Mouse (Mus musculus) gastrocnemius, adult 18-20 months (tissue): Measurements from ENCODE around the gene Prickle4. TPM values are rescaled to one million over a fixed set of nuclear protein-coding genes. Genes with fewer than 3 reads are reported as not detected.
"Not testable (repeated sequence)": the region's sequence is repeated elsewhere in the genome, so short reads cannot be mapped to it uniquely, and the experiment has no call there.

ENCODE experiments used
- DNase-seq: peaks from one replicate; pipeline ENCODE4 v3.0.0; 2021; ENCODE audit warnings: low spot score
- total RNA-seq, 2 experiments: library from RNA; stranded (reverse); gene quantifications; 2 replicates each; pipeline ENCODE4 v1.2.3; 2021

Prickle4 gene
- total RNA-seq, 2 experiments from 2014 or later, result 2.3 to 2.6 TPM

DNA sequence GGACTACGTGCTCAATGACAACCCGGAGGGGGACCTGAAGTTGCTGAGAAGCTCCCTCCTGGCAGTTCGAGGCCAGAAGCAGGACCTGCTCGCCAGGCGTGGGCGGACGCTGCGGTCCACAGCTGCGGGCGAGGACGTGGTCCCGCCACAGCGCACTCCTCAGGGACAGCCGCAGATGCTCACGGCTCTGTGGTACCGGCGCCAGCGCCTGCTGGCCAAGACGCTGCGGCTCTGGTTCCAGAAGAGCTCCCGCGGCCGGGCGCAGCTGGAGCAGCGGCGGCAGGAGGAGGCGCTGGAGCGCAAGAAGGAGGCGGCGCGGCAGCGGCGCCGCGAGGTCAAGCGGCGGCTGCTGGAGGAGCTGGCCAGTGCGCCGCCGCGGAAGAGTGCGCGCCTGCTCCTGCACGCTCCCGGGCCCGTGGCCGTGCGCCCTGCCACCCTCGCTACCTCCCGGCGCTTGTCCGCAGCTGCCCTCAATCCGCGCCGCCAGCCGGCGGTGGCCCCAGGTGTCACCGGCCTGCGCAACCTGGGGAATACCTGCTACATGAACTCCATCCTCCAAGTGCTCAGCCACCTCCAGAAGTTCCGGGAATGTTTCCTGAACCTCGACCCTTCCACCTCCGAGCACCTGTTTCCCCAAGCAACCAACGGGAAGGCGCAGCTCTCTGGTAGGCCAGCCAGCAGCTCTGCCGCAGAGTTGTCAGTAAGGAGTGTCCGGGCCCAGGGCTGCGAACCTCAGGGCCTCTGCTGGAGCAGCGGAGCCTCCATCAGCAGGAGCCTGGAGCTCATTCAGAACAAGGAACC is 22.0 kb downstream of the Prickle4 start:
- peak; percentile 67 for DNase-seq

DNA sequence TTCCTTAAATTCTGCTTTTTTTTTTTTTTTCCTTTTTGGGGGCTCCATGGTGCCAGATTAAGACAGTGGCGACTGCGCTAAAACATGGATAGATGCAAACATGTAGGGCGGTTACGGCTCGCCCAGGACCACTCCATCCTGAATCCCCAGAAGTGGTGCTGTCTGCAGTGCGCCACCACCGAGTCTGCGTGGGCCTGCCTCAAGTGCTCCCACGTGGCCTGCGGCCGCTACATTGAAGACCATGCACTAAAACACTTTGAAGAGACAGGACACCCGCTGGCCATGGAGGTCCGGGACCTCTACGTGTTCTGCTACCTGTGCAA is 22.6 kb downstream of the Prickle4 start:
- DNase-seq, result no peak

DNA sequence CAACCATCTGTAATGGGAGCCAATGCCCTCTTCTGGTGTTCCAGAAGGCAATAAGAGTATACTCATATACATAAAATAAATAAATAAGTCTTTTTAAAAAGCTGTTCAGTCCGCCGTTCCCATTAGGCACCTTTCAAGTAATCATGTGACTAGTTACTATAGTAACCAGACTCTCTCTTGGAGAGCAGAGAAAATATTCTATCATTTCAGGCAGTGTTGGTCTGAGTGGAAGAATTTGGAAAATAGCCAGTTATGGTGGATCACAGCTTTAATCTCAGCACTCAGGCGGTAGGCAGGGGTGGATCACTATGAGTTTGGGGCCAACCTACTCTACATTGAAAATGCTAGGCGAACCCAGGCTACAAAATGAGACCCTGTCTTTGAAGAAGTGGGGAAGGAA is 25.4 kb downstream of the Prickle4 start:
- no peak for DNase-seq

DNA sequence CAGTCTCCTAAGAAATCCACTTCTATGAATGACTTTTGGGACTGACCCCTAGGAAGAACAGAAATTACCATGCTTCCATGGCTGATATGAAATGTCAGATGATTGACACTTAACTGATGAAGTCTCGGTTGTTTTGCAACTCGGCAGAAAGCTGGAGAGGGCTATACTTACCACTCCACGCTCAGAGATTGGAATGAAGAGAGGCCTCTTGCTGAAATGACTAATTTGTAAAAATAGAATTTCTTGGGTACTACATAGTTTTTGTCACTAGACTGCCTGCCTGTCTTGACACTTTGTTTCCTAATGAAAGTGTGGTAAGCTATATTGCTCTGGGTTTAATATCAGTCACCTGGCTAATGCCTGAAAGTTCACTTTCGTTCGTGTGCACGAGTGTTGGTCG is 30.1 kb downstream of the Prickle4 start:
- DNase-seq, result no peak

DNA sequence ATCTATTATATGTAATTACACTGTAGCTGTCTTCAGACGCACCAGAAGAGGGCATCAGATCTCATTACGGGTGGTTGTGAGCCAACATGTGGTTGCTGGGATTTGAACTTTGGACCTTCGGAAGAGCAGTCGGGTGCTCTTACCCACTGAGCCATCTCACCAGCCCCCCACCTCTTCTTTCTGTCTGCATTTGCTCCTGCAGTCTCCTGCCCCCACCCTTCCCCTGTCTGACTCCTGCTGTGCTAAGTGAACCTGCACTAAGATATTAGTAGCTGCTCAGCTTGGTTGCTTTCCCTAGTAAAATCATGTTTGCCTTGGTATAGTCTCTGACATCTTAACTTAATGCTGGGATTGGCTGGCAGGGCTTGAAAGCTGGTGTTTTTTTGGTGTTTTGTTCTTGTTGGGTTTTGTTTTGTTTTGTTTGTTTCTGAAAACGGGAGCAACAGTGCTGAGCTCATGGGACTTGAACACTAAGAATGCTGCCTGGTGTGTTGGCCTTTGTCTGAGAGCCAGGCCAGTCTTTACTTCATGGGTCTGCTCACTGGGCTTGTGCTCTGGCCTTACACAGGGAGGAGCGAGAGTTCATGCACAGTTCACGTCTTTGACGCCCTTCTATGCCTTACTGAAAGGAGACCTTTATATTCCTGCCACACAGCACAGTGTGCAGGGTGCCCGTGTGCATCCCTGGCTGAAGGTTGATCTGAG is 31.4 kb downstream of the Prickle4 start:
- DNase-seq, result no peak

DNA sequence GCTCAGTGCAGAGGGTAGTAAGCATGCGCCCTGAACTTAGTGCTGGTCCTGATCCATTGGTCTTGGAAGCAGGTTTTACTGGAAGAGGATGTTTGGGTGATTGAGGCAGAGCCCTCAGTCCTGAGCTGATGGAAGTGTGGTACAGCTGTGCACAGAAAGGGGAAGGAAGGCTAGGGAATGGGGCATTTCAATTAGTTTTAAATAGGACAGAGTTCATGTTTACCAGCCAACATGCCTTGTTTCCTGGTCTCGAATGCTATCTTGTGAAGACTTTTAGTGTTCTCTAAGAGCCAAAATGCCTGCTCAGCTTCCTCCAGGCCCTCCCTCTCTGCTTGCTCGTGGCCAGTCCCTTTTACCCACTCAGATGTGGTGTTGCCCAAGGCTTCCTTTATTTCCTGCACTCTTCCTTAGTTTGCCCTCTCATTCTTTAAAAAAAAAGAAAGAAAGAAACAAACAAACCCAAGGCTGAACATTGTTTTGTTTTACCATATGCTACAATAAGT is 35.7 kb downstream of the Prickle4 start:
- DNase-seq, result no peak

DNA sequence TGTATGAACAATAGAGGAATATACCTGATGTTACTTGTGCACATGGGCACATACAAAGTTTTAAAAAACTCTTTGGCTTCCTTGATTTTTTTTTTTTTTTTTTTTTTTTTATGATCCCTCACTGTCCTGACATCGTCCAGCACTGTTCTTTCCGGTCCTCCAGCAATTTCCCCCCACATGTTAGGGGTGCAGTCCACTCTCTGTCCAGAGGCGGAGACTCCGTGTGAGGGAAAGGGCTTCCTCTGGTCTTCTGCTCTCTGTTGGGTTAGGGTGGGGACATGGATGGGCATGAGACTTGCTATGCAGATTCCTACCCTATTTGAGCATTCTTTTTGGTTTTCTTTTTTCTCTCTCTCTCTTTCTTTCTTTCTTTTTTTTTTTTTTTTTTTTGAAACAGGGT is 36.6 kb downstream of the Prickle4 start:
- DNase-seq, result no peak

DNA sequence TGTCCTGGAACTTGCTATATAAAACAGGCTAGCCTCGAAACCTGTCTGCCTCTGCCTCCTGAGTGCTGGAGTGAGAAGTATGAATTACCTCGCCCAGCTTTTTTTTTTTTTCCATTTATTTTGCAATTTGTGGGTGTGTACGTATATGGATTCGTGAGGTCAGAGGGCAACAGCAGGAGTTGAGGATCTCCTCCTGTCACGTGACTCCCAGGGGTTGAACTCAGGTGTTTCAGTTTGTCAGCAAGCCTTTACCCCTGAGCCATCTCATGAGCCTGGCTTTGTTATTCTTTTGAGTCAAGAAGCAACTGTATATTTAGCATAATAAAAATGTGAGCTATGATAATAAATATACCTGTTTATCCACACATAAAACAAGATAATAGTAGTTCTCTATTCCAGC is 38.8 kb downstream of the Prickle4 start:
- no peak for DNase-seq

DNA sequence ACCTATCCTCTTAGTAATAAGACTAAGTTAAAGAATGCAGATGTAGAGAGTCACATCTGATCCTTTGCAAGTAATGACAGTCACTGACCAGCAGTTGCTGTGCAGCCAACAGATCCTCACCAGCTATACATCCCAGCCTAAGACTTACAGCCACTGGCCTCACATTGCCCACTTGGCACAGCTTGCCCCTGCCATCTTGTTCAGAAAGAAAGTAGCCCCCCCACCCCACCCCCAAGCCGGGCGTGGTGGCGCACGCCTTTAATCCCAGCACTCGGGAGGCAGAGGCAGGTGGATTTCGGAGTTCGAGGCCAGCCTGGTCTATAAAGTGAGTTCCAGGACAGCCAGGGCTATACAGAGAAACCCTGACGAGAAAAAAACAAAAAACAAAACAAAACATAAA is 40.2 kb downstream of the Prickle4 start:
- DNase-seq, result not testable (repeated sequence)

DNA sequence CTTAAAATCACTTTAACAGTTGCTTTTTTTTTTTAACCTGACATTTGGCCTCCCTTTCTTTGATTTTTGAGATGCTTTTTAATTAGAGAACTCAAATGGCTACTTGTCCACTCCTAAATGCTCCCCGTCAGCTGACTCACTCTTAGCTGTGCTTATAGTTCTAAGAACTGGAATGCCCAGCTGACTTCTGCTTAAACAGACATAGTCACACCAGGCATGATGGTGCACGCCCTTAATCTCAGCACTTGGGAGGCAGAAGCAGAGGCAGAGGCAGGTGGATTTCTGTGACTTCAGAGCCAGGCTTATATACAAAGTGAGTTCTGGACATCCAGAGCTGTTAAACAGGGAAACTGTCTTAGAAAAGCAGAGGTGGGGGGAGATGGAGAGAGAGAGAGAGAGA is 42.6 kb downstream of the Prickle4 start:
- DNase-seq, result no peak

DNA sequence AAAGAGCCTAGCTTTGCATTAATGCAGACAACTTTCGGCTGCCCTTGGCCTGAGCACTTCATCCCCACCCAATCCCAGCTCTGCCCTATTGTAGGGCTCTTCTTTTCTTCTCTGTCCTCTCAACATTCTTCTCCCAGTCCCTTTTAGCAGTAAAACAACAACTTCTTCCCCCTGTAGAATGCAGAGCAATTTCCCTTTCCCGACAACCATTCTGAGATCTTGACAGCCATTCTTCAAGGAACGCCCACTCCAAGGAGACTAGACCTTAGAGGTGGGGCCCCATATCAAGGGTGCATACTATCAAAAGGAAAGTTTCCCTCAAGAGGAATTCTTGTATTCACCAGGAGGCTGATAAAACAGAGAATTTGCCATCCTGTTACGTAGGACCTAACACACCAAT is 45.6 kb downstream of the Prickle4 start:
- no peak for DNase-seq

DNA sequence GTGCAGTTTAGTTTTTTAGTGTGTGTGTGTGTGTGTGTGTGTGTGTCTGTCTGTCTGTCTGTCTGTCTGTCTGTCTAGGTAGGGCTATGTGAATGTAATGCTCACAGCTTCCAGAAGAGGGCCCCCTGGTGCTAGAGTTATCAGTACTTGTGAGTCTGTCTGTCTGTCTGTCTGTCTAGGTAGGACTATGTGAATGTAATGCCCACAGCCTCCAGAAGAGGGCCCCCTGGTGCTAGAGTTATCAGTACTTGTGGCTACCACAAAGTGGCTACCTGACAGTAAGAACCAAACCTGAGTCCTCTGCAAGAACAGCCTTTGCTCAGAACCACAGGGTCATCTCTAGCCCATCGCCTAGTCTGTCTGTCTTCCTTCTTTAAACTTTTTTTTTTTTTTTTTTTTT is 47.9 kb downstream of the Prickle4 start:
- peak; percentile 64 for DNase-seq

DNA sequence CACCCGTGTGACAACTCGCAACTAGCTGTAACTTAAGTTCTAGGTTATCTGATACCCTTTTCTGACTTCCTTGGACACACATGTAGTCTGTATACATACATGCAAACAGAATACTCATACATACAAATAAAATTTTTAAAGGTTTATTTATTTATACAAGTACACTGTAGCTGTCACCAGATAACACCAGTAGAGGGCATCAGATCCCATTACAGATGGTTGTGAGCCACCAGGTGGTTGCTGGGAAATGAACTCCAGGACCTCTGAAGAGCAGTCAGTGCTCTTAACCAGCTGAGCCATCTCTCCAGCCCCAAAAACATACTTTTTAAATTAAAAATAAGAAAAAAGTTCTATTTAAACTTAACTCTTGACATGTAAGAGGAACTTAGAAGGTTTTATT is 51.5 kb downstream of the Prickle4 start:
- DNase-seq, result no peak

Other genes with a start within 250 kb of the Prickle4 start
- gene Taf8, start 192.4 kb downstream of the Prickle4 start, total RNA-seq, result 10 to 100 TPM in 1 of 2 experiments, 1 to 10 TPM in 1; 9.2 to 12.1 TPM
- 10 to 100 TPM; 18.5 to 20.1 TPM for gene Ccnd3, start 189.7 kb downstream of the Prickle4 start, total RNA-seq
- 10 to 100 TPM; 13.9 to 15.3 TPM for gene Bysl, start 83.2 kb downstream of the Prickle4 start, total RNA-seq
- 10 to 100 TPM; 14.7 to 15.4 TPM for gene Med20, start 83.2 kb downstream of the Prickle4 start, total RNA-seq
- gene Gm20517, start 83.1 kb downstream of the Prickle4 start, total RNA-seq, result 1 to 10 TPM; 1.6 to 2.6 TPM
- 1 to 10 TPM; 3.0 to 3.5 TPM for gene Usp49, start 64.0 kb downstream of the Prickle4 start, total RNA-seq
- gene Tomm6, start 6.3 kb downstream of the Prickle4 start, total RNA-seq, result 100 to 1,000 TPM; 121 to 123 TPM
- 1 to 10 TPM; 6.8 to 7.2 TPM for gene Frs3, start 5.7 kb downstream of the Prickle4 start, total RNA-seq
- under 1 TPM; 0.28 to 0.59 TPM for gene Gm21981, start 281 bp downstream of the Prickle4 start, total RNA-seq
- not detected for gene Pgc, start 32.1 kb upstream of the Prickle4 start, total RNA-seq
- gene Tfeb, start 42.3 kb upstream of the Prickle4 start, total RNA-seq, result 100 to 1,000 TPM in 1 of 2 experiments, 10 to 100 TPM in 1; 93.6 to 108 TPM
- under 1 TPM in 1 of 2 experiments, not detected in 1; 0.64 TPM for gene Mdfi, start 140.0 kb upstream of the Prickle4 start, total RNA-seq
- gene Foxp4, start 229.9 kb upstream of the Prickle4 start, total RNA-seq, result 1 to 10 TPM; 7.5 TPM